Mouse (Mus musculus): ENCODE data around the gene Plscr3.

DNA sequence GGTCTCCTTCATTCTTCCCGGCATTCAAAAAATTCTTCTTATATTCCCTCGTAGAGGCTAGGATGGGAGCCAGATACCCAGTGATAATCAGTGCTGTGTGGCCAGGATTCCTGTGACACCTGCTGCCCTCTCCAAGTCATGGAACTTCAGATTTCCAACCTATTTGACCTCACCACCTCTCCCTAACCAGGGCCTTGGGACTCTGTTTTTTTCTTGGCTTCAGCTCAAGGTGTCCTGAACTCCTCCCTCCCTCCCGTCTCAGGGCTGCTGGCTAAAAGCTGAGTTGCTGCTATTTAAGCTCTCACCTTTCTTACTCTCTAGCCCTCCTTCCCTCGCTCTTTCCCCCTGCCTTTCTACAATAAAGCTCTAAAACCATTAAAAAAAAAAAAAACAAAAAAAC, 53.7 kb downstream of the Plscr3 start:
- no peak for TF ChIP-seq CTCF (IDR thresholded peaks at IDR 0.05; ENCODE audit: borderline replicate concordance, insufficient read depth, low read length)
- no peak for TF ChIP-seq POLR2A (IDR thresholded peaks at IDR 0.05; ENCODE audit: low read depth, low read length)

All from embryonic fibroblast, embryonic 13.5 days (primary cell).